Mouse (Mus musculus) 3134 (cell line): ENCODE data around the gene Zbtb18.
A peak's percentile ranks its signal among the peaks of the same experiment; 100 is the strongest.

Source experiments
- DNase-seq: peaks from one replicate; pipeline ENCODE4 v3.0.0-alpha.2; 2011; ENCODE audit warnings: low spot score; ENCODE audit not compliant: insufficient read length; ENCODE audit errors: extremely low read depth

The Zbtb18 gene

GRCm38 (mm10) chr1:177475542-177476197 lies 33.5 kb downstream of the Zbtb18 start:
- DNase-seq: no peak

- no peak for DNase-seq
These were observed 36.4 kb downstream of the Zbtb18 start for GRCm38 (mm10) chr1:177478578-177478977.

GRCm38 (mm10) chr1:177479356-177480004 lies 37.3 kb downstream of the Zbtb18 start:
- DNase-seq: peak; percentile 55

- no peak for DNase-seq
These were observed 41.5 kb downstream of the Zbtb18 start for GRCm38 (mm10) chr1:177483612-177484011.

DNA sequence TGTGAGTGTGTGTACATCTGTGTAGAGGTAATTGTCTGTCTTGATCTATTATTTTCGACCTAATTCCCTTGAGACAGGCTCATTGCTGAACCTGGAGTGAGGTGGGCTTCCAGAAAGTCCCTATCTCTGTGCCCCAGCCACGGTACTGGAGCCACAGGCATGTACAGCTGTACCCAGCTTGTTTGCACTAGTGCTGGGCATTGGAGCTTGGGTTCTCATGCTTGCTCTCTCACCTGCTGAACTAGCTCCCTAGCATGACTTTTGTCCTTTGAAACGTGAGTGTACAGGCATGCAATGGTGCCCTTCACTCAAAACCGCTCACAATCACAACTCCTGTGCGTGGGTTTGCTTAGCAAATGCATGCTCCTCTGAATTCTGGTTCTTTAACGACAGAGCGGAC lies 42.1 kb downstream of the Zbtb18 start:
- DNase-seq: no peak

GRCm38 (mm10) chr1:177484680-177485079 lies 42.5 kb downstream of the Zbtb18 start:
- no peak for DNase-seq

- no peak for DNase-seq
These were observed 47.7 kb downstream of the Zbtb18 start for GRCm38 (mm10) chr1:177489844-177490243.

DNA sequence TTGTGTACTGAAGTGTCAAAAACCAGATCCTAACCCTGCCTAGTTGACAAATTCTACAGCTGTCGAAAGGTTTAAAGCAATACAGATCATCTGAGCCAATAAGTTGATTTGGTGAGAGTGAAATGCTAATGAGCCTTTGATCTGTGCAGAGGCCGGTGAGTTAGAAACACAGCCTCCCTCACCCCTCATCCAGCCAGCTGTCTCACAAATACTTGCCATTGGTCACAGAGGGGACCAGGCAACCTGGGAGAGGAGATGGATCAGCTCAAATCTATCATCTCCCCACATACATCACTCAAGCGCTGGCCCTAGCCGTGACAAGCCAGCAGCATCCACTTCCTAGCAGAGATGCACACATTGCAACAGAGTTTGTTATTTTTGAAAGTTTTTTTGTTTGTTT lies 48.7 kb downstream of the Zbtb18 start:
- no peak for DNase-seq

- DNase-seq: no peak
These were observed 49.1 kb downstream of the Zbtb18 start for GRCm38 (mm10) chr1:177491280-177491679.

- no peak for DNase-seq
These were observed 52.2 kb downstream of the Zbtb18 start for GRCm38 (mm10) chr1:177494306-177494705.

- DNase-seq: no peak
These were observed 52.9 kb downstream of the Zbtb18 start for GRCm38 (mm10) chr1:177494913-177495542.
